Comparison of ENCODE assay signal across 9 mouse cellular contexts in genomic region chr17:65788542-65789291, GRCm38 (mm10). TPM values are rescaled to one million over a fixed set of nuclear protein-coding genes. Genes with fewer than 3 reads are reported as not detected.
DNase-seq lines count a peak whose midpoint lies in the region; ATAC-seq and TF ChIP-seq lines count a peak whose summit lies in the region.
"Had no signal": no experiment of that assay in that cellular context is flagged by ENCODE, and none has a peak within 500 bp of the region (broad histone marks: within the 10 kb centered on the region; RNA-seq: fewer than 3 reads in every experiment).

No protein-coding gene starts in this region.

- ATAC-seq in hindbrain, embryonic 13.5 days (ENCODE audit: low FRiP score): 0 out of 2 replicates have a peak, but pooled peaks have one; percentile 16
- ATAC-seq in hindbrain, postnatal 0 days: no peak
- 0 out of 2 replicates have a peak, but pooled peaks have one; percentile 57 for ATAC-seq in kidney, postnatal 0 days (replicated peaks; ENCODE audit: low FRiP score, low read depth)

- no peak for DNase-seq in hindbrain, postnatal 0 days (ENCODE audit: low spot score)
- DNase-seq in 3134 (ENCODE audit: extremely low read depth, insufficient read length, low spot score): peak; percentile 73
- peak; percentile 31 for DNase-seq in ZHBTc4 (ENCODE audit: low read depth, low spot score)
- peak; percentile 43 for DNase-seq in kidney, postnatal 0 days (ENCODE audit: low spot score)
- no peak for DNase-seq in urinary bladder, adult 2 months (ENCODE audit: low spot score)
- no peak for DNase-seq in testis, postnatal 14 days (ENCODE audit: low spot score)
- no peak for DNase-seq in layer of hippocampus, postnatal 25 days (ENCODE audit: extremely low spot score in 1 of 2, low spot score in 1 of 2)

- H3K4me2 ChIP-seq in hindbrain, embryonic 13.5 days: no peak overlapping the region
- no peak overlapping the region for H3K4me2 ChIP-seq in hindbrain, postnatal 0 days (ENCODE audit: low read depth, low read length)
- no peak overlapping the region for H3K4me2 ChIP-seq in kidney, postnatal 0 days (ENCODE audit: low read length)

- TF ChIP-seq CTCF in hindbrain, postnatal 0 days (IDR thresholded peaks at IDR 0.05; ENCODE audit: low read depth): no peak
- no peak for TF ChIP-seq CTCF in kidney, postnatal 0 days (IDR thresholded peaks at IDR 0.05; ENCODE audit: low read depth)

- peaks cover 14% of the 10 kb centered on the region for H3K36me3 ChIP-seq in hindbrain, embryonic 13.5 days
- H3K36me3 ChIP-seq in hindbrain, postnatal 0 days (ENCODE audit: insufficient read depth, low read length): no peaks in the 10 kb centered on the region
- no peaks in the 10 kb centered on the region for H3K36me3 ChIP-seq in kidney, postnatal 0 days (ENCODE audit: insufficient read depth, low read length)

- no peaks in the 10 kb centered on the region for H3K9me3 ChIP-seq in hindbrain, embryonic 13.5 days
- H3K9me3 ChIP-seq in hindbrain, postnatal 0 days (ENCODE audit: low read length): no peaks in the 10 kb centered on the region
- no peaks in the 10 kb centered on the region for H3K9me3 ChIP-seq in kidney, postnatal 0 days (replicated peaks; ENCODE audit: low read length)

- H3K27me3 ChIP-seq in hindbrain, embryonic 13.5 days: no peaks in the 10 kb centered on the region
- H3K27me3 ChIP-seq in hindbrain, postnatal 0 days (ENCODE audit: insufficient read depth, low read length): no peaks in the 10 kb centered on the region
- H3K27me3 ChIP-seq in kidney, postnatal 0 days (ENCODE audit: insufficient read depth, low read length): no peaks in the 10 kb centered on the region

- H3K4me3 ChIP-seq in hindbrain, embryonic 13.5 days: no peak overlapping the region
- no peak overlapping the region for H3K4me3 ChIP-seq in hindbrain, postnatal 0 days (ENCODE audit: low read length)
- H3K4me3 ChIP-seq in kidney, postnatal 0 days (replicated peaks; ENCODE audit: low read depth, low read length): no peak overlapping the region
- H3K4me3 ChIP-seq: layer of hippocampus, adult 2 months had no signal

- no peak overlapping the region for H3K27ac ChIP-seq in hindbrain, embryonic 13.5 days
- H3K27ac ChIP-seq in hindbrain, postnatal 0 days: no peak overlapping the region
- H3K27ac ChIP-seq in kidney, postnatal 0 days: no peak overlapping the region
- H3K27ac ChIP-seq: layer of hippocampus, adult 2 months had no signal

- no peak overlapping the region for H3K9ac ChIP-seq in hindbrain, embryonic 13.5 days
- no peak overlapping the region for H3K9ac ChIP-seq in hindbrain, postnatal 0 days (replicated peaks; ENCODE audit: low read length)
- no peak overlapping the region for H3K9ac ChIP-seq in kidney, postnatal 0 days (ENCODE audit: low read depth, low read length)

- 77% methylated on average over 12 of the region's 12 CpGs for WGBS in hindbrain, embryonic 13.5 days
- 74% methylated on average over 12 of the region's 12 CpGs for WGBS in hindbrain, postnatal 0 days
- WGBS in kidney, postnatal 0 days: 53% methylated on average over 12 of the region's 12 CpGs

- peaks cover 47% of the 10 kb centered on the region for H3K4me1 ChIP-seq in hindbrain, embryonic 13.5 days (replicated peaks)
- peaks cover 9% of the 10 kb centered on the region; the same call in 1 of the 2 replicates for H3K4me1 ChIP-seq in hindbrain, postnatal 0 days (ENCODE audit: insufficient read depth, low read length)
- H3K4me1 ChIP-seq in kidney, postnatal 0 days (replicated peaks; ENCODE audit: insufficient read depth, low read length): peaks cover 7% of the 10 kb centered on the region; the same call in 1 of the 2 replicates

RNA-seq across cellular contexts. Expression of gene Ppp4r1, which starts 6.3 kb away (rescaled TPM):
- polyA plus RNA-seq in hindbrain, embryonic 13.5 days (2015; fragmentation: Nextera tagmentation; extraction: Ambion mirVana): 44.7 and 47.3 TPM in 2 replicates
- total RNA-seq in hindbrain, postnatal 0 days (2014; rRNA removed): 39.4 and 48.6 TPM in 2 replicates
- polyA plus RNA-seq in hindbrain, postnatal 0 days (2015; fragmentation: Nextera tagmentation; extraction: Ambion mirVana): 24.9 and 26.2 TPM in 2 replicates
- polyA plus RNA-seq in kidney, postnatal 0 days (2015; fragmentation: Nextera tagmentation; extraction: Ambion mirVana): 32.5 and 35.0 TPM in 2 replicates
- 37.1 and 37.8 TPM in 2 replicates for polyA plus RNA-seq in urinary bladder, adult 2 months (2012; rRNA removed)
- 10 to 100 TPM; 27.3 to 34.3 TPM for total RNA-seq in layer of hippocampus, postnatal 25 days (2021)

RNA-seq across cellular contexts. Expression of gene Rab31, which starts 16.2 kb away (rescaled TPM):
- 73.0 and 74.0 TPM in 2 replicates for polyA plus RNA-seq in hindbrain, embryonic 13.5 days (2015; fragmentation: Nextera tagmentation; extraction: Ambion mirVana)
- 88.1 and 89.8 TPM in 2 replicates for total RNA-seq in hindbrain, postnatal 0 days (2014; rRNA removed)
- 67.2 and 70.9 TPM in 2 replicates for polyA plus RNA-seq in hindbrain, postnatal 0 days (2015; fragmentation: Nextera tagmentation; extraction: Ambion mirVana)
- 30.0 and 34.6 TPM in 2 replicates for polyA plus RNA-seq in kidney, postnatal 0 days (2015; fragmentation: Nextera tagmentation; extraction: Ambion mirVana)
- polyA plus RNA-seq in urinary bladder, adult 2 months (2012; rRNA removed): 34.2 and 35.0 TPM in 2 replicates
- 10 to 100 TPM; 55.7 to 59.0 TPM for total RNA-seq in layer of hippocampus, postnatal 25 days (2021)

Comparison
In these comparisons a context has a peak if more than half of its experiments do, and no peak if none do; other contexts are left out.
1. DNase-seq: peak in 3134 (single experiment), ZHBTc4 (single experiment) and kidney, postnatal 0 days (single experiment); none in hindbrain, postnatal 0 days (single experiment), urinary bladder, adult 2 months (single experiment), testis, postnatal 14 days (single experiment) and layer of hippocampus, postnatal 25 days (0 of 2).